Mouse (Mus musculus) hematopoietic stem cell, adult 5-6 weeks (primary cell): ENCODE data around the gene Defa17. TPM values are rescaled to one million over a fixed set of nuclear protein-coding genes. Genes with fewer than 3 reads are reported as not detected.
"Not testable (repeated sequence)": the region's sequence is repeated elsewhere in the genome, so short reads cannot be mapped to it uniquely, and the experiment has no call there.

ENCODE experiments used
- ATAC-seq, 2 experiments: fragments of 125-278 bp in 1 of 2; replicated peaks in 1 of 2; 2 replicates each; pipeline ENCODE4 v1.8.0; 2016 to 2017; ENCODE audit warnings: inconsistent platforms in 2 of 2, mild to moderate bottlenecking in 2 of 2, moderate number of reproducible peaks in 2 of 2, low read depth in 1 of 2, moderate TSS enrichment in 1 of 2; ENCODE audit not compliant: low FRiP score in 2 of 2, poor library complexity in 2 of 2, severe bottlenecking in 2 of 2, insufficient read depth in 1 of 2, low TSS enrichment in 1 of 2
- total RNA-seq: library from RNA; stranded (forward); fragments of 172-1452, 232-1000 nt; gene quantifications from 2 replicates; pipeline ENCODE4 v1.2.3, GENCODE M21; 2017

Defa17 gene
- not detected in 2 replicates for total RNA-seq

- not testable (repeated sequence) for ATAC-seq
Observed at GRCm38 (mm10) chr8:21655480-21655879, at the start of gene Defa17. TSS of gene Defa17 (plus strand) at chr8:21655780.

GRCm38 (mm10) chr8:21617883-21618282, 37.7 kb upstream of the Defa17 start, which contains the start of gene Defa26:
TSS of gene Defa26 (plus strand) at chr8:21618183.
- not testable (repeated sequence) for ATAC-seq

- ATAC-seq: not testable (repeated sequence)
Observed at GRCm38 (mm10) chr8:21665497-21665896, 9.9 kb downstream of the Defa17 start, which contains the start of gene Defa34. TSS of gene Defa34 (plus strand) at chr8:21665797.

DNA sequence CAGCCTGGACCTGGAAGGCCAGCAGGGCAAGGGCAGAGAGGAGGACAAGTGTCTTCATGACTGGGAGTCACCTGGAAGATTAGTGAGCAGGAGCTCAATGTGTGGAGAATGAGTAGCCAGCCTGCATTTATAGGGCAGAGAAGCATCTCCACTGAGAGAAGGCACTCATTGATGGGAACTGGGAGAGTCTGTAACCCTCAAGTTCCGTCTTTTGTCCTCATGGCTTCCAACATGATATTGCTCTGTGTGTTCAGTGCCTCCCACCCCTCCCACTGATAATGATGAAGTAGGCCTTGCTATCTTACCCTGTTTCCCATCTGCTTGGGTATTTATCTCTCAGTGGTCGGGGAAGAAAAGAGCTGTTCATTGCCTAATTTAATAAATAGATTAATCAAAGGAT, 48.0 kb downstream of the Defa17 start, which contains the start of gene AY761184:
TSS of gene AY761184 (minus strand) at position 101 of the 400 bp plus-strand sequence.
- ATAC-seq: not testable (repeated sequence)

Other genes with a start within 250 kb of the Defa17 start
- gene Defa36, start 228.4 kb upstream of the Defa17 start, total RNA-seq: not detected in 2 replicates
- not detected in 2 replicates for gene Gm7849, start 199.2 kb upstream of the Defa17 start, total RNA-seq
- not detected in 2 replicates for gene Defa20, start 146.5 kb upstream of the Defa17 start, total RNA-seq
- not detected in 2 replicates for gene Defa32, start 126.7 kb upstream of the Defa17 start, total RNA-seq
- gene Defa37, start 90.4 kb upstream of the Defa17 start, total RNA-seq: not detected in 2 replicates
- not detected in 2 replicates for gene Defa28, start 72.8 kb upstream of the Defa17 start, total RNA-seq
- not detected in 2 replicates for gene Gm7861, start 61.3 kb upstream of the Defa17 start, total RNA-seq
- not detected in 2 replicates for gene Defa26, start 37.6 kb upstream of the Defa17 start, total RNA-seq
- gene Defa34, start 10.0 kb downstream of the Defa17 start, total RNA-seq: not detected in 2 replicates
- gene AY761184, start 47.9 kb downstream of the Defa17 start, total RNA-seq: not detected in 2 replicates
- not detected in 2 replicates for gene Defa24, start 78.7 kb downstream of the Defa17 start, total RNA-seq
- gene Defb50, start 167.8 kb downstream of the Defa17 start, total RNA-seq: not detected in 2 replicates
- gene Defb2, start 184.1 kb downstream of the Defa17 start, total RNA-seq: not detected in 2 replicates
- gene Defb10, start 203.1 kb downstream of the Defa17 start, total RNA-seq: not detected in 2 replicates
- gene Defb9, start 229.6 kb downstream of the Defa17 start, total RNA-seq: not detected in 2 replicates